Mouse (Mus musculus): ENCODE results near the gene Pus3. TPM values are rescaled to one million over a fixed set of nuclear protein-coding genes. Genes with fewer than 3 reads are reported as not detected.

Pus3 gene
- polyA plus RNA-seq, 1 experiment from 2014 or later, result 16.8 TPM

Other genes starting within 250 kb of the Pus3 start
- gene Cdon, start 137.5 kb upstream of the Pus3 start, polyA plus RNA-seq (2014; fragmentation: Nextera tagmentation; extraction: Ambion mirVana), result 4.4 and 6.1 TPM in 2 replicates
- gene Gm1113, start 40.3 kb upstream of the Pus3 start, polyA plus RNA-seq (2014; fragmentation: Nextera tagmentation; extraction: Ambion mirVana), result not detected in 2 replicates
- 2.5 TPM in 2 replicates for gene Ddx25, start 67 bp upstream of the Pus3 start, polyA plus RNA-seq (2014; fragmentation: Nextera tagmentation; extraction: Ambion mirVana)
- gene Pate2, start 11.7 kb downstream of the Pus3 start, polyA plus RNA-seq (2014; fragmentation: Nextera tagmentation; extraction: Ambion mirVana), result 0.46 and 0.73 TPM in 2 replicates
- gene Hyls1, start 11.8 kb downstream of the Pus3 start, polyA plus RNA-seq (2014; fragmentation: Nextera tagmentation; extraction: Ambion mirVana), result 15.4 and 16.0 TPM in 2 replicates
- not detected in 2 replicates for gene Pate4, start 53.3 kb downstream of the Pus3 start, polyA plus RNA-seq (2014; fragmentation: Nextera tagmentation; extraction: Ambion mirVana)
- not detected in 2 replicates for gene Pate3, start 89.6 kb downstream of the Pus3 start, polyA plus RNA-seq (2014; fragmentation: Nextera tagmentation; extraction: Ambion mirVana)
- gene Pate1, start 128.8 kb downstream of the Pus3 start, polyA plus RNA-seq (2014; fragmentation: Nextera tagmentation; extraction: Ambion mirVana), result not detected in 2 replicates
- gene Gm17677, start 182.5 kb downstream of the Pus3 start, polyA plus RNA-seq (2014; fragmentation: Nextera tagmentation; extraction: Ambion mirVana), result not detected in 2 replicates
- not detected in 2 replicates for gene Gm17727, start 219.5 kb downstream of the Pus3 start, polyA plus RNA-seq (2014; fragmentation: Nextera tagmentation; extraction: Ambion mirVana)
- gene Gm27235, start 231.5 kb downstream of the Pus3 start, polyA plus RNA-seq (2014; fragmentation: Nextera tagmentation; extraction: Ambion mirVana), result not detected in 2 replicates
- not detected in 2 replicates for gene D730048I06Rik, start 231.5 kb downstream of the Pus3 start, polyA plus RNA-seq (2014; fragmentation: Nextera tagmentation; extraction: Ambion mirVana)

All from heart, embryonic 11.5 days (tissue).